Mouse (Mus musculus): ENCODE results near the gene Spata5. TPM values are rescaled to one million over a fixed set of nuclear protein-coding genes. Genes with fewer than 3 reads are reported as not detected.

Spata5 gene
- total and polyA plus RNA-seq, 2 experiments from 2014 or later: 12.2 to 18.8 TPM

- 0 out of 2 replicates have a peak, but pooled peaks cover 3% of the 10 kb centered on the region for H3K4me1 ChIP-seq (ENCODE audit: insufficient read depth, low read length)
- no peaks in the 10 kb centered on the region for H3K36me3 ChIP-seq (ENCODE audit: insufficient read depth, low read length)
- no peak for TF ChIP-seq CTCF (IDR thresholded peaks at IDR 0.05; ENCODE audit: low read depth)
- H3K4me2 ChIP-seq (ENCODE audit: low read depth, low read length): no peak overlapping the region
- H3K4me3 ChIP-seq (ENCODE audit: low read length): no peak overlapping the region
- ATAC-seq (peak; percentile 41; the same call in 1 of the 2 replicates), DNase-seq (ENCODE audit: low spot score) (peak; percentile 44)
- no peaks in the 10 kb centered on the region for H3K27me3 ChIP-seq (ENCODE audit: insufficient read depth, low read length)
- no peaks in the 10 kb centered on the region for H3K9me3 ChIP-seq (ENCODE audit: low read length)
- WGBS: 51% methylated on average over 18 of the region's 18 CpGs
- H3K27ac ChIP-seq: peak overlapping the region; percentile 43
- H3K9ac ChIP-seq (replicated peaks; ENCODE audit: low read length): no peak overlapping the region
Measured at GRCm38 (mm10) chr3:37379930-37380881, 39.5 kb upstream of the Spata5 start.

GRCm38 (mm10) chr3:37381457-37381856 is 38.2 kb upstream of the Spata5 start:
- Histone ChIP-seq H3K9ac (replicated peaks; ENCODE audit: low read length) (no peak overlapping the region), H3K27ac (no peak overlapping the region), H3K4me2 (ENCODE audit: low read depth, low read length) (no peak overlapping the region), H3K36me3 (ENCODE audit: insufficient read depth, low read length) (no peaks in the 10 kb centered on the region), H3K4me1 (ENCODE audit: insufficient read depth, low read length) (0 out of 2 replicates have a peak, but pooled peaks cover 3% of the 10 kb centered on the region), H3K9me3 (ENCODE audit: low read length) (no peaks in the 10 kb centered on the region), H3K27me3 (ENCODE audit: insufficient read depth, low read length) (no peaks in the 10 kb centered on the region), H3K4me3 (ENCODE audit: low read length) (no peak overlapping the region)
- no peak for DNase-seq (ENCODE audit: low spot score)
- WGBS: 65% methylated on average over 6 of the region's 6 CpGs
- ATAC-seq: no peak
- TF ChIP-seq CTCF (IDR thresholded peaks at IDR 0.05; ENCODE audit: low read depth): no peak

- Histone ChIP-seq H3K9me3 (ENCODE audit: low read length) (no peaks in the 10 kb centered on the region), H3K4me1 (ENCODE audit: insufficient read depth, low read length) (0 out of 2 replicates have a peak, but pooled peaks cover 3% of the 10 kb centered on the region), H3K9ac (replicated peaks; ENCODE audit: low read length) (no peak overlapping the region), H3K36me3 (ENCODE audit: insufficient read depth, low read length) (no peaks in the 10 kb centered on the region), H3K27me3 (ENCODE audit: insufficient read depth, low read length) (no peaks in the 10 kb centered on the region), H3K4me2 (ENCODE audit: low read depth, low read length) (no peak overlapping the region), H3K27ac (no peak overlapping the region), H3K4me3 (ENCODE audit: low read length) (no peak overlapping the region)
- ATAC-seq (no peak), DNase-seq (ENCODE audit: low spot score) (no peak)
- 78% methylated on average over 6 of the region's 6 CpGs for WGBS
- TF ChIP-seq CTCF (IDR thresholded peaks at IDR 0.05; ENCODE audit: low read depth): 0 out of 2 replicates have a peak, but pooled peaks have one; percentile 7
Measured at GRCm38 (mm10) chr3:37383096-37383765, 36.5 kb upstream of the Spata5 start.

- WGBS: 90% methylated on average over 6 of the region's 6 CpGs
- TF ChIP-seq CTCF (IDR thresholded peaks at IDR 0.05; ENCODE audit: low read depth): no peak
- no peak overlapping the region for H3K4me2 ChIP-seq (ENCODE audit: low read depth, low read length)
- no peak overlapping the region for H3K27ac ChIP-seq
- H3K36me3 ChIP-seq (ENCODE audit: insufficient read depth, low read length): no peaks in the 10 kb centered on the region
- DNase-seq (ENCODE audit: low spot score) (no peak), ATAC-seq (no peak)
- no peaks in the 10 kb centered on the region for H3K9me3 ChIP-seq (ENCODE audit: low read length)
- H3K4me1 ChIP-seq (ENCODE audit: insufficient read depth, low read length): no peaks in the 10 kb centered on the region
- H3K9ac ChIP-seq (replicated peaks; ENCODE audit: low read length): no peak overlapping the region
- H3K27me3 ChIP-seq (ENCODE audit: insufficient read depth, low read length): no peaks in the 10 kb centered on the region
- H3K4me3 ChIP-seq (ENCODE audit: low read length): no peak overlapping the region
Measured at GRCm38 (mm10) chr3:37387310-37387709, 32.4 kb upstream of the Spata5 start.

GRCm38 (mm10) chr3:37396930-37397608 is 22.6 kb upstream of the Spata5 start:
- no peak for TF ChIP-seq CTCF (IDR thresholded peaks at IDR 0.05; ENCODE audit: low read depth)
- H3K9ac ChIP-seq (replicated peaks; ENCODE audit: low read length): no peak overlapping the region
- ATAC-seq (no peak), DNase-seq (ENCODE audit: low spot score) (no peak)
- H3K36me3 ChIP-seq (ENCODE audit: insufficient read depth, low read length): no peaks in the 10 kb centered on the region
- H3K4me1 ChIP-seq (ENCODE audit: insufficient read depth, low read length): 0 out of 2 replicates have a peak, but pooled peaks cover 6% of the 10 kb centered on the region
- H3K27me3 ChIP-seq (ENCODE audit: insufficient read depth, low read length): no peaks in the 10 kb centered on the region
- H3K27ac ChIP-seq: no peak overlapping the region
- 90% methylated on average over 5 of the region's 5 CpGs for WGBS
- H3K9me3 ChIP-seq (ENCODE audit: low read length): no peaks in the 10 kb centered on the region
- H3K4me3 ChIP-seq (ENCODE audit: low read length): no peak overlapping the region
- H3K4me2 ChIP-seq (ENCODE audit: low read depth, low read length): no peak overlapping the region

GRCm38 (mm10) chr3:37397646-37398045 is 22.1 kb upstream of the Spata5 start:
- Histone ChIP-seq H3K9ac (replicated peaks; ENCODE audit: low read length) (no peak overlapping the region), H3K27ac (no peak overlapping the region), H3K4me3 (ENCODE audit: low read length) (no peak overlapping the region), H3K27me3 (ENCODE audit: insufficient read depth, low read length) (no peaks in the 10 kb centered on the region), H3K4me2 (ENCODE audit: low read depth, low read length) (no peak overlapping the region), H3K4me1 (ENCODE audit: insufficient read depth, low read length) (0 out of 2 replicates have a peak, but pooled peaks cover 6% of the 10 kb centered on the region), H3K36me3 (ENCODE audit: insufficient read depth, low read length) (no peaks in the 10 kb centered on the region), H3K9me3 (ENCODE audit: low read length) (no peaks in the 10 kb centered on the region)
- ATAC-seq: no peak
- DNase-seq (ENCODE audit: low spot score): no peak
- TF ChIP-seq CTCF (IDR thresholded peaks at IDR 0.05; ENCODE audit: low read depth): no peak
- 82% methylated on average over 3 of the region's 3 CpGs for WGBS
